Mouse (Mus musculus): ENCODE measurements at regions not wholly inside any gene's neighbourhood (a gene's known extent, or its start where the extent isn't known, plus 50 kb on each side); places are given as distances from the start of the nearest gene placed in this dataset.
"Not testable (repeated sequence)": the region's sequence is repeated elsewhere in the genome, so short reads cannot be mapped to it uniquely, and the experiment has no call there.

DNA sequence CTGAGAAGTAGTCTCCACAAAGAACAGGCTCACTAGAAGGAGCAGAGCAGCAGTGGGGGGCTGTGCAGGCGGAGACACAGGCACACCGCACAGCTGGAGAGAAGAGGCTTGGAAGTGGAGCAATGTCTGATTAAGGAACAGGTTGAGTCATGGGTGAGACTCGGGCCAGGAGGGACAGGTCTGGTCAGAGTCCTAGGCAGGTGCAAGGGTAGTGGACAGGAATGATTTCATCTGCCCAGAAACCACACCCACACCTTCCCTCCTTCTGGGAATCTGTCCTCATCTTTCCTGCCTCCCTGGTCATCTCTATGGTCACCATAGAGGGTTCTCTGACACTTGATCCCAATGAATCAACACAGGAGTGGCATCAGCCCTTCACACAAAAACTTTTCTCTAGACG is 983.8 kb downstream of the 4930447A16Rik start:
- no peak for DNase-seq (ENCODE audit: low read depth, low spot score)

DNA sequence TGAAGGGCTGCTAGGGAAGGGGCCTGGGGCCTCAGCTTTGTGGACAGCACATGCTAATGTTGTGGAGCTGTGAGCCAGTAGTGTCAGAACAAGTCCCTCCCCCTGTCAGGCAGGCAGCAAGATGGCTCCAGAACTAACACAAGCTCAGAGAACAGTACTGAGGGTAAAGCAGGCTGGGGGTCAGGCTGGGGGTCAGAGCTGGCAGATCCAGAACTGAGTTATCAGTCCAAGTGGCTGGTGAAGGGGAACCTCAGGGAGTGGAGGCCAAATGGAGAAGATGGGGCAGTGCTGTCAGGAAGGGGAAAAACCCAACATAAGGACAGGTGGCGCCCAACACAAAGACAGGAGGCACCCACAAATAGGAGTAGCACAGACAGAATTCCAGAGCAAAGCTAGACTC is 985.1 kb downstream of the 4930447A16Rik start:
- no peak for DNase-seq (ENCODE audit: low read depth, low spot score)

DNA sequence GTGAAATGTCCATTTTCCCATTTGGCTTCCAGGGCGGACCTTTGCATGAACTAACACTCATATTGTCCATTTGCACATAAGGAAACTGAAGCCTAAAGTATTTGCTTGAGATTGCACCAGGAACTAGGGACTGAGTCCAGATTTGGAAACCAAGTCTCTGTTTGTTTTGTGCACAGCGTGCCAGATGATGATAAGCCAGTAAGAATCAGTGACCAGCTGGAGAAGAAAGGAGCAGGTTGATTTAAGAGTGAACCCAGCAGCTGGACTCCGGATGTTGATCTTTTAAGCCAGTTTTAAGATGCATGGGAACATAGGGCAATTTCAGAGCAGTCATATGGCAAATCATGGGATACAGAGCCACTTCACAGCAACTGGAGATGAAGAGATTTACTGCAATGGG is 987.1 kb downstream of the 4930447A16Rik start:
- no peak for DNase-seq (ENCODE audit: low read depth, low spot score)

DNA sequence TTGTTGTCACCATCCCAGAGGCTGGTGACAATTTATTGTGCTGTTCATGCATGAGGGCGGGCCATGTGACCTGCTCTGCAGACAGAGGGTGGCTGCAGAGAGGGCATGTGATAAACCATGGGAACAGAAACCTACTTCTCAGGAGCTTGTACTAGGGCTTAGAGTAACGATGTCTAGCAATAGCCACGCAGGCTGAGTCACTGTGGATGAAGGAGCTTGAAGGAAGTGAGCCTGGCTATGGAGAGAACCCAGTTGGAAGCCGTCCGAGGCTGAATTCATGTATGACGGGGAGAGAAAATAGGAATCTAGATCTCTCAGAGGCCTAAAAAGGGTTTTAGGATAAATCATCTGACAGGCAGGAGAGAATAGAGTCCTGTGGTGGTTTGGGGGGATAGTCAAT is 988.0 kb downstream of the 4930447A16Rik start:
- no peak for DNase-seq (ENCODE audit: low read depth, low spot score)

DNA sequence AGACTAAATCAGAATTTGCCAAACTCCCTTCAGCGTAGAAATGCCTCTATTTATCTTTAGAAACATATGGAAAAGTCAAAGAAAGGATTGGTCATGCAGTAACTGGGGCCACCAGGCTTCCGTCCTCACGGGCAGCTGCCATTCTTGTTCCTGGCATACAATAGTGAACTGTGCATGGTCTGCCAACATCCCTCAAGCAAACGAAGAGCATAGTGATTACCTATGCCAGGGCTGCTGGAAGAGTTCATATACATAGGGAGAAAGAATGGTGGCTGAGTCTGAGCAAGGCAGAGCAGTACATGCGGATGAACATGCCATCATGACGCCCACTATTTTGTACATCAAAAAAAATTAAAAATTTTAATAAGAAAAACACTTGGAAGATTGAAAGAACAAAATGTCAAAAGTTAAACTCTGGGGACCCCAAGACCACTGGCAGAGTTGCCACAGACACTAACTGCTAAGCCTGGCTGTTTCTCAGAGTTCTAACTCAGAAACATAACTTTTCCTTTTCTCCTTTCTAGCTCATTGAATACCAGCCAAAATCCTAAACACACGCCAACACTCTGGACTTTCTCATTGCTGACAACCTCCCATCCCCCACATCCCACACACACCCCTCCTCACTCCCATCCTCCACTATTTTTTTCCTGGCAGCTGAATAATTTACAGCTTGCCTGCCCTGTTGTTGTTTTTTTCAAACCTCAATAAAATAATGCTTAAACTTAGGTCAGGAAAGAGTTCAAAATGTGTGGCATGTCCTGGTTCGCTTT is 989.1 kb downstream of the 4930447A16Rik start:
- no peak for DNase-seq (ENCODE audit: low read depth, low spot score)

DNA sequence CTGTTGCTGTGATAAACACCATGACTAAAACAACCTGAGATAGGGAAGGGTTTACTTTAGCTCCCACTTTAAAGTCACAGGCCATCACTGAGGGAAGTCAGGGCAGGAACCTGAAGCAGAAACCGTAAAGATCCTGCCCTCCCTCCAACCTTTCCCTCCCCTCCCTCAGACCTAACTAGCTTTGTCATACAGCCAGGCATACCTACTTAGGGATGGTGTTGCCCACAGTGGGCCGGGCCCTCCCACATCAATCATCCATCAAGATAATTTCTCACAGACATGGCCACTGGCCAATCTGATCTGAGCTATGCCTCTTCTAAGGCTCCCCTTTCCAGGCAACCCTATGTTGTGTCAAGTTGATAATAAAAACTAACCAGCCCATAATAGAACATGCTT is 989.7 kb downstream of the 4930447A16Rik start:
- no peak for DNase-seq (ENCODE audit: low read depth, low spot score)

DNA sequence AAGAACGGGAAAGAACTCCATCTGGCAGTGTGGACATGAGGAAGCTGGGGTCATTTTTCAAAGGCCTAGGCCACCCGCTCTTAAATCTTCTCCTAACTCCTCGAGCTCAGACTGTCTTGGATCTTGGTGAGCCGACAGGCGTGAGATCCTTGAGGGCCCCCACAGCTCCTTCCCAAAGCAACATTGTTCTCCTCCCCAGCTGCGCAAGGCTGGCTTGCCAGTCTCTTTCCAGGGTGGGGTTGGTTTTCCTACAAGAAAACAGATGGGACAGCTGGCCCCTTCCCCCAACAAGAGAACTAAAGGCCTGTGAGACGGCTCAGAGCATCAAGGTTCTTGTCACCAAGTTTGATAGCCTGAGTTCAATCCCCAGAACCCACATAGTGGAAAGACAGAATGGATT is 994.3 kb downstream of the 4930447A16Rik start:
- no peak for DNase-seq (ENCODE audit: low read depth, low spot score)

DNA sequence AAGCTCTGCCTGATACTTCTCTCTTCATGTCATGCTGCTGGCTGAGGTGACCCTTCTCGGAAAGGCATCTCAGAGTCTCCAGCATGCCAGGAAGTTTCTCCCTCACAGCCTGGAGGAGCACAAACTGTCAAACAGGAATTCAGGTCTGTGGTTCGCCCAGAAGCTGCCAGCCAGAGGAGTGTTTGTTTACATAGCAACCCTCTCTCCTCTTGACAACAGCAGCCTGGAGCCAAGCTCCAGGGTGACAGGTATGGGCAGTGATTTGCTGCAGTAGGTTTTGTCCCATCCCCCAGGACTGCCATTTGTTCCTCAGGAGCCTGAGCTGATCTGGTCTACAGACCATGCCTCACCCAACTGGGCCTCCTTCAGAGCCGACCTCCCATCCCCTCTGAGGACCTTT is 995.4 kb downstream of the 4930447A16Rik start:
- no peak for DNase-seq (ENCODE audit: low read depth, low spot score)

DNA sequence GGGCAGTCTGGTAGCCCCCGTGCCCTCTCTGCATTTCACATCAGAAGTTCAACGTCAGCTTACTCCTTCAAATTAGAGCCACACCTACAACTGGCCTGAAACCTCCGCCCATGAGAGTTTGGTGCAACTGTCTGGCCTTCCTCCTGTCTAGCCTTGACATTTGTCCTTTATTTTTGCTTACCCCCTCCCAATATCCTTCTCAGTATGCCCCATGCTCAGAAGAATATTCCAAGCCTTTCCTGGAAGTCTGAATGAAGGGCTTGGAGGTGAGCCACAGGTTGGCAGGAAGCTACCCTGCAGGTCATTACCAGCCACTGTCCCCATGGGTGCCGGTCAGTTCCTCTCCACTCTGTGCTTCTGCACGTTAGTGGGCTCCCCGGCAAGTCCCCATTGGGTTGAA is 997.4 kb downstream of the 4930447A16Rik start:
- DNase-seq (ENCODE audit: low read depth, low spot score): no peak

DNA sequence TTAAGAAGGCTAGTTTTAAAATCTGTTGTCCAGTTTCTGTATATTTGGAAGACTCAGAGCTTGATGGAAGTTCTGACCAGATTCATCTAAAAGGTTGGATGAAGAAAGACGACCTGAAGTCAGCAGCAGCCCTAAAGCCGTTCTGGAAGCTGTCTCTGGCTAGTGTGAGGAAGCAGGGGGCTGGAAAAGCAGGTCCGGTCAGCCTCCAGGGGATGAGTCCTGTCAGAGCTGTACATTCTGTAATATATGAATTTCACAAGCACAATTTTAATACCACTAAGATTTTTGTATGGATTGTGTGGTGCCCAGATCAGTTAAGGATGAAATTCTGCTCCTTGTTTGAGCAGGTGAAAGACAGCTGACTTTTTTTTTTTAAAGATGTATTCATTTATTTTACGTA is 1000.2 kb downstream of the 4930447A16Rik start:
- DNase-seq (ENCODE audit: low read depth, low spot score): no peak

DNA sequence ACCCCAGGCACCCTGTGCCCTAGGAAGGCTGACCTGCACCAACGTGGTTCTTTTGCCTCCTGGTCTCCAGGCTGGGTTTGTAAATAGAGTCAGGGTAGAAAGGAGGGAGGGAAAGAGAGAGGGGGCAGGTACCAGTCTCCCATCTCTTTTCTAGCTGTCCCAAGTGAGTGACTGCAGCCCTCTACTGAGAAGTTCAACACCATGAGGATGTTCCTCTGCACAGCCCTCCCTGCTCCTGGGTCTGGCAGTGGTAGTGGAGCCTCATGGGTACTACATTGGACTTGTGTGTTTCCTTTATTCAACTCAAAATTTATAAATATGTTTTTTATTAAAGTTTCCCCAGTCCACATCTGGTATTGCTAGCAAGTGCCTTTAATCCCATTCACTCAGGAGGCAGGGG is 1002.6 kb downstream of the 4930447A16Rik start:
- no peak for DNase-seq (ENCODE audit: low read depth, low spot score)

DNA sequence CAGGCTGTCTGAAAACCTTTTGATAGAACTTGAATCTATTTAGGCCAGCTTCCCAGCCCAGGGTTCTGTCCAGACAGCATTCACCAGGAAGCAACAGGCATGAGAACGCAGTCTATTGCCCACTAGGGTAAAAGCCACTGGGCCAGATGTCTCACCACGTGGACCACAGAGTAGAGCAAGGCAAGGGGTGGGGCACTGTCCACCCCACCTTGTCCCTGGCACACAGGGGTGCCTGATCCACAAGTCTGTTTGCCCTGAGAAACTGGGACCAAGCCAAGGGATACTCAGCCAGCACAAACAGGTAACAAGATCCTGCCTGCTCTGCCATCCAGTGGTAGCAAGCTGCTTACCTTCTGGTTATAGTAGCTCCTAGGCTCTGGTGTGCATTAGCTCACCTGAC is 1006.3 kb downstream of the 4930447A16Rik start:
- DNase-seq (ENCODE audit: low read depth, low spot score): no peak

DNA sequence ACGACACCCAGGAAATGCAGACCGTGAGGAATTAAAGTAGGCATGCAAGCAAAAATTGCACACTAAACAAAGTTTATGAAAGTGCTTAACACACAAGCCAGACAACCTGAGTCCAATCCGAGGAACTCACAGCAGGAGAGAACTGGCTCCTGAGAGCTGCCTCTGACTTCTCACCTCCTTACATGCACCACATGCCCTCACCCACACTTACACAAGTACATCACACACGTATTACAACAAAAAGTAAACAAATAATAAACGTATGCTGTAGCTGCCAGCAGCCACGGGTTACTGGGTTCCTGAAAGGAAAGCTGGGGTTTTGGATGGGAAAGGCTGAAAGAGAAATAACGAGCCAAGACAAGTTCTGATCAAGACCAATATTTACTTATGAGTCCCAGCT is 1008.0 kb downstream of the 4930447A16Rik start:
- DNase-seq (ENCODE audit: low read depth, low spot score): no peak

DNA sequence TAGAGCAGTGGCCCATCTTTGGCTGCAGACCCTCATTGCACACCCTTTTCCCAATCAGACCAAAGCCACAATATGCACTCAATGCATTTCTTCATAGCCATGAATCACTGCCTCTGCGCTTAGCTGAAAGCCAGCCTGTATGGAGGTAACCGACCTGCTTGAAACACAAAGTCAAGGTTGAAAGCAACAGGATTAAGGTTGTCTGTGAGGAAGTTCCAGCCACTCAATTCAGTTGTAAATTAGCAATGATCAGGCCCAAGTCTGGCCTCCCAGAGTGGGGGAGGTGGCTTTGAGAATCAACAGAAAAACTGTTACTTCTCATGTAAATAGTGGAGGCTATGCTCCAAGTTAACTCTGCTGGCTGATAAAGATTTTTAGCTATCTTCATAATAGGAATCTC is 1008.9 kb downstream of the 4930447A16Rik start:
- DNase-seq (ENCODE audit: low read depth, low spot score): not testable (repeated sequence)
